Mouse (Mus musculus) ES-E14 (cell line): ENCODE measurements around the gene Tbx4. TPM values are rescaled to one million over a fixed set of nuclear protein-coding genes. Genes with fewer than 3 reads are reported as not detected.

ENCODE experiments used
- DNase-seq: peaks from one replicate; pipeline ENCODE4 v3.0.0-alpha.2; 2013; ENCODE audit warnings: low read depth, low spot score
- H3K27ac ChIP-seq: 2 replicates; pipeline ENCODE4 v1.5.1; 2012; ENCODE audit warnings: low read depth, mild to moderate bottlenecking, low read length, moderate library complexity, mixed read lengths; ENCODE audit not compliant: poor library complexity, insufficient read depth, severe bottlenecking
- H3K36me3 ChIP-seq: 2 replicates; pipeline ENCODE4 v1.6.1; 2012; ENCODE audit warnings: mild to moderate bottlenecking, low read length, moderate library complexity, mixed read lengths; ENCODE audit not compliant: control insufficient read depth, poor library complexity, insufficient read depth, severe bottlenecking
- H3K4me1 ChIP-seq, 2 experiments: fragments of 150-350 bp in 1 of 2; sonication (generic) in 1 of 2; 2 replicates each; pipeline ENCODE4 v1.6.1; 2012; ENCODE audit warnings: low read length in 2 of 2, mild to moderate bottlenecking in 1 of 2, mixed read lengths in 1 of 2; ENCODE audit not compliant: control insufficient read depth in 2 of 2, insufficient read depth in 2 of 2, poor library complexity in 1 of 2
- H3K4me3 ChIP-seq, 2 experiments: fragments of 150-350 bp in 1 of 2; sonication (generic) in 1 of 2; 2 replicates each; pipeline ENCODE4 v1.5.1; 2012; ENCODE audit warnings: low read length in 2 of 2, low read depth in 1 of 2, mild to moderate bottlenecking in 1 of 2, mixed read lengths in 1 of 2; ENCODE audit not compliant: insufficient read depth in 1 of 2, poor library complexity in 1 of 2, severe bottlenecking in 1 of 2
- H3K9ac ChIP-seq: 2 replicates; pipeline ENCODE4 v1.6.1; 2012; ENCODE audit warnings: low read depth, mild to moderate bottlenecking, low read length, mixed read lengths; ENCODE audit not compliant: poor library complexity, insufficient read depth, severe bottlenecking
- H3K9me3 ChIP-seq: fragments of 150-350 bp; sonication (generic); 2 replicates; pipeline ENCODE4 v1.6.1; 2012; ENCODE audit warnings: low read depth, mild to moderate bottlenecking, low read length; ENCODE audit not compliant: control insufficient read depth, insufficient read depth
- CHD2 ChIP-seq: IDR thresholded peaks from 2 replicates; pipeline ENCODE4 v1.6.1; 2014; ENCODE audit warnings: mild to moderate bottlenecking, low read depth, low read length, inconsistent platforms
- HCFC1 ChIP-seq: IDR thresholded peaks from 2 replicates; pipeline ENCODE4 v1.6.1; 2012; ENCODE audit warnings: low read length, inconsistent platforms, borderline replicate concordance; ENCODE audit not compliant: insufficient read depth
- MAFK ChIP-seq: IDR thresholded peaks from 2 replicates; pipeline ENCODE4 v1.6.1; 2014; ENCODE audit warnings: mild to moderate bottlenecking, low read depth, low read length, inconsistent platforms; ENCODE audit not compliant: insufficient read depth
- ZC3H11A ChIP-seq: IDR thresholded peaks from 2 replicates; pipeline ENCODE4 v1.6.1; 2012; ENCODE audit warnings: low read depth, mild to moderate bottlenecking, inconsistent platforms, low read length, borderline replicate concordance
- ZNF384 ChIP-seq: IDR thresholded peaks from 2 replicates; pipeline ENCODE4 v1.6.1; 2012; ENCODE audit warnings: low read depth, low read length, inconsistent platforms
- in situ Hi-C, 2 experiments: fragments of 600-800 bp; cut with MboI; formaldehyde crosslinking; loops; one replicate each; pipeline ENCODE4 v1.15.1; 2025; ENCODE audit warnings: low sequenced_read_pairs in 2 of 2, inconsistent platforms in 1 of 2; ENCODE audit not compliant: unreplicated experiment in 2 of 2
- total RNA-seq: library from RNA; depleted of rRNA; stranded (reverse); fragments of 300-350 nt; gene quantifications from 2 replicates; pipeline ENCODE4 v1.2.3, GENCODE M21; 2012

Tbx4 gene
- total RNA-seq, 1 experiment = 0.76 TPM

GRCm38 (mm10) chr11:85926287-85926764, 40.1 kb downstream of the Tbx4 start:
- Histone ChIP-seq H3K4me1 (peaks cover 0 to 2% of the 10 kb centered on the region in 2 experiments; a peak in 1 of 4 replicates), H3K9ac (no peak overlapping the region), H3K36me3 (no peaks in the 10 kb centered on the region), H3K4me3 (peak overlapping the region; percentile 20 to 22; a peak in 2 of 4 replicates), H3K27ac (no peak overlapping the region), H3K9me3 (no peaks in the 10 kb centered on the region)
- DNase-seq = no peak
- in situ Hi-C loops = no loop called here
- no peak for TF ChIP-seq ZNF384
- TF ChIP-seq CHD2 = no peak
- TF ChIP-seq MAFK = no peak
- no peak for TF ChIP-seq ZC3H11A
- no peak for TF ChIP-seq HCFC1

- Histone ChIP-seq H3K9ac (no peak overlapping the region), H3K4me3 (no peak overlapping the region), H3K4me1 (peaks cover 0 to 2% of the 10 kb centered on the region in 2 experiments; a peak in 1 of 4 replicates), H3K9me3 (no peaks in the 10 kb centered on the region), H3K36me3 (no peaks in the 10 kb centered on the region), H3K27ac (no peak overlapping the region)
- no peak for TF ChIP-seq HCFC1
- TF ChIP-seq ZNF384 = no peak
- TF ChIP-seq ZC3H11A = no peak
- TF ChIP-seq CHD2 = no peak
- no peak for TF ChIP-seq MAFK
- DNase-seq = no peak
- in situ Hi-C loops = no loop called here
Measured at GRCm38 (mm10) chr11:85928106-85928505, 41.9 kb downstream of the Tbx4 start.

GRCm38 (mm10) chr11:85929651-85930050, 43.4 kb downstream of the Tbx4 start:
- no peak overlapping the region for H3K9ac ChIP-seq
- H3K27ac ChIP-seq = no peak overlapping the region
- no peaks in the 10 kb centered on the region for H3K36me3 ChIP-seq
- no peaks in the 10 kb centered on the region for H3K9me3 ChIP-seq
- H3K4me3 ChIP-seq = no peak overlapping the region
- peaks cover 0 to 2% of the 10 kb centered on the region in 2 experiments; a peak in 1 of 4 replicates for H3K4me1 ChIP-seq
- TF ChIP-seq MAFK = no peak
- no peak for TF ChIP-seq ZNF384
- no peak for TF ChIP-seq ZC3H11A
- TF ChIP-seq HCFC1 = no peak
- no peak for TF ChIP-seq CHD2
- in situ Hi-C loops = no loop called here
- no peak for DNase-seq

- in situ Hi-C loops = no loop called here
- Histone ChIP-seq H3K27ac (no peak overlapping the region), H3K4me1 (no peaks in the 10 kb centered on the region), H3K9ac (no peak overlapping the region), H3K36me3 (no peaks in the 10 kb centered on the region), H3K9me3 (no peaks in the 10 kb centered on the region), H3K4me3 (no peak overlapping the region)
- DNase-seq = no peak
- no peak for TF ChIP-seq MAFK
- no peak for TF ChIP-seq ZC3H11A
- no peak for TF ChIP-seq CHD2
- no peak for TF ChIP-seq HCFC1
- no peak for TF ChIP-seq ZNF384
Measured at GRCm38 (mm10) chr11:85941785-85942570, 55.8 kb downstream of the Tbx4 start.

- Histone ChIP-seq H3K4me3 (no peak overlapping the region), H3K9ac (no peak overlapping the region), H3K36me3 (no peaks in the 10 kb centered on the region), H3K27ac (no peak overlapping the region), H3K9me3 (no peaks in the 10 kb centered on the region), H3K4me1 (no peaks in the 10 kb centered on the region)
- TF ChIP-seq MAFK (no peak), ZC3H11A (no peak), CHD2 (no peak), ZNF384 (no peak), HCFC1 (no peak)
- DNase-seq = no peak
- in situ Hi-C loops = no loop called here
Measured at GRCm38 (mm10) chr11:85948765-85949164, 62.5 kb downstream of the Tbx4 start.
